Mouse (Mus musculus) cortical plate, adult 2 months (tissue): ENCODE results near the gene Kiss1r.

ENCODE experiments used
- CTCF ChIP-seq: fragments of 200-500 bp; IDR thresholded peaks from 2 replicates; pipeline ENCODE4 v1.5.1; 2011; ENCODE audit warnings: mild to moderate bottlenecking, control low read depth, low read length; ENCODE audit not compliant: insufficient read depth; ENCODE audit errors: extremely low read depth
- POLR2A ChIP-seq: fragments of 200-500 bp; IDR thresholded peaks from 2 replicates; pipeline ENCODE4 v1.6.1; 2011; ENCODE audit warnings: mild to moderate bottlenecking, low read length, control low read depth; ENCODE audit not compliant: insufficient read depth; ENCODE audit errors: extremely low read depth

DNA sequence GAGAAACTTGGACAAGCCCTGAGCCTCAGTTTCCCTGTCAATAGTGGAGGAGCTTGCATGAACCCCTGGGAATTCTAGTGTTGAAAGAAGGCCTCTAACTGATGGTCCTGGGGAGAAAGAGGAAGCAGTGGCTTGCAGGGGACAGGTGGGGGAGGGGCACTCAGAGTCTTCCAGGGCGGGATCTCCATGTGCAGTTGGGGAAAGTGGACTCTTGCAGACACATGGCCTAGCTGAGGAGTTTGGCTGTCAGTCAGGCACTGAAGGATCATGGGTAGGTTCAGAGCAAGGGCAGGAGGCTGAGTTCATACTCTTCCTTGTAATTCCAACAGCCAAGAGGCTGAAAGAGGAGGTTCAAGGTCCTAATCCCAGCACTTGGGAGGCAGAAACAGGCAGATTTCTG, 39.6 kb upstream of the Kiss1r start:
- TF ChIP-seq CTCF: no peak
- TF ChIP-seq POLR2A: no peak
